Mouse (Mus musculus) mammary gland, adult 2 months (tissue): ENCODE results near the gene Rdh12. TPM values are rescaled to one million over a fixed set of nuclear protein-coding genes. Genes with fewer than 3 reads are reported as not detected.

ENCODE experiments used
- polyA plus RNA-seq: library from polyadenylated mRNA; depleted of rRNA; stranded (reverse); fragments of >200 nt; gene quantifications from 2 replicates; pipeline ENCODE4 v1.2.3, GENCODE M21; 2012; ENCODE audit warnings: low replicate concordance; rRNA removed

Gene Rdh12
- 2.2 and 4.0 TPM in 2 replicates for polyA plus RNA-seq

DNA sequence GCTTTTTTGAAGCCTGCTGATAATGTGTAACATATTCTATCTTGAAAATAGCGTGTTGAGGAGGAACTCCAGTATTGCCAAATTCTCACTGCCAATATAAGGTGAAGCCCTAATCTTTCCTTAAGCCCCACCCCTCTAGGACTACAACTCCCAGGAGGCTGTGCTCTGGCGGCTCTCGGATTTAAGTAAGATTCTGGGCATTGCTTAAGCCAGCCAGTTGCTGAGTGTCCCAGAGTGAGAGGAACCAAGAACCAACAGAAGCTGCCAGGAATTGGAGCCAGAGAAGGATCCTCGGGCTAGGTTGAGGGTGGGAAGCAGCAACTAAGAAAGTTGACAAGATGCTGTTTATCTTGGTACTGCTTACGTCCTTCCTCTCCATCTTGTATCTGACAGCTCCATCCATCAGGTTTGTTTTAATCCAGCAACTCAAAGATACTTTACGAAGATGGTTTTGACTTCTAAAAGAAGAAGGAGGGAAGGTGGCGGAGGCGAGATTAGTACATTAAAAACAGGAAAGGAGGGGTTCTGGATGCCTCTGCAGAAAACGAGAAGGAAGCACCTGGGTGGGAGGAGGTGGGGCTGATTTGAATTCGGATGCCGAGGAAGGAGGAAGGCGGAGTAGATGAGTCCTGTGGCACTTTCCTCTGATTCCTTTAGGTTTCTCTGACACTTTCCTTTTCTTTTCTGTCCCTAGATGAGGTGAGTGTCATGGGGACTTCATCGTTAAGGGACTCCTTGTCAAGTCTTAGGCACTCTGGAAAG lies at the start of gene Rdh12:
Rdh12 (plus strand) TSS at position 212 of the 762 bp plus-strand sequence.

GRCm38 (mm10) chr12:79172019-79172941 lies 36.4 kb upstream of the Rdh12 start, which contains the start of gene Vti1b:
Vti1b (minus strand) TSS chr12:79172667.

DNA sequence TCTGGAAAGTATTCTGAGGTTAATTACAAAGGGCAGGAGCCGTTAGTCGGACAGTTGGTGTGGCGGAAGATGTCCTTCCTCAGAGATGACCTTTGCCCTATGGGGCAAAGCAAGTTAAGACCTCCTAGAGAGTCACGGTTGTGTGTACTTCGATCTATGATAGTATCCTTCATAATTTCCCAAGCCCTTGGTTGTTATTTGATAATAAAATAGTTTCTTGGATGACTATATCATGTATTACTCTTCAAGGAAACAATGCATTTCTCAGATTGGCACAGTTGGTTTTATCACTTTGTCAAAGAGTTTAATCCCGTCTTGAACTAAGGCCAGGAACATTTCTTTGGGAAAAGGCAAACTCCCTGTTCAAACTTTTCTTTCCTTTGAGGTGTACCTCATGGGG lies 16.5 kb upstream of the Rdh12 start, which contains the start of gene Rdh11:
Rdh11 (minus strand) TSS at position 101 of the 400 bp plus-strand sequence.

Other genes with a start within 250 kb of the Rdh12 start
- 33.1 and 36.1 TPM in 2 replicates for gene Tmem229b, start 201.3 kb upstream of the Rdh12 start, polyA plus RNA-seq
- 6.6 and 8.2 TPM in 2 replicates for gene Plekhh1, start 179.8 kb upstream of the Rdh12 start, polyA plus RNA-seq
- 12.2 and 19.1 TPM in 2 replicates for gene Pigh, start 119.3 kb upstream of the Rdh12 start, polyA plus RNA-seq
- gene Arg2, start 78.1 kb upstream of the Rdh12 start, polyA plus RNA-seq = 7.4 and 14.7 TPM in 2 replicates
- 29.1 and 48.9 TPM in 2 replicates for gene Vti1b, start 36.2 kb upstream of the Rdh12 start, polyA plus RNA-seq
- 7.2 and 16.5 TPM in 2 replicates for gene Rdh11, start 16.6 kb upstream of the Rdh12 start, polyA plus RNA-seq
- gene Zfyve26, start 87.4 kb downstream of the Rdh12 start, polyA plus RNA-seq = 22.2 and 28.9 TPM in 2 replicates
- 0.78 and 0.85 TPM in 2 replicates for gene Rad51b, start 88.4 kb downstream of the Rdh12 start, polyA plus RNA-seq